Mouse (Mus musculus) telencephalon, adult 2 months (tissue): ENCODE results near the gene Nemp2.
"Not testable (repeated sequence)": the region's sequence is repeated elsewhere in the genome, so short reads cannot be mapped to it uniquely, and the experiment has no call there.

Source experiments
- DNase-seq: peaks from one replicate; pipeline ENCODE4 v3.0.0-alpha.2; 2011; ENCODE audit warnings: low read depth, low spot score

Nemp2 gene

GRCm38 (mm10) chr1:52653366-52653765 lies 22.9 kb downstream of the Nemp2 start:
- DNase-seq: no peak

GRCm38 (mm10) chr1:52655153-52655552 lies 24.6 kb downstream of the Nemp2 start:
- no peak for DNase-seq

GRCm38 (mm10) chr1:52658160-52658559 lies 27.7 kb downstream of the Nemp2 start:
- DNase-seq: no peak

- DNase-seq: no peak
Observed at GRCm38 (mm10) chr1:52660278-52660677, 29.8 kb downstream of the Nemp2 start.

GRCm38 (mm10) chr1:52660765-52661164 lies 30.3 kb downstream of the Nemp2 start:
- no peak for DNase-seq

GRCm38 (mm10) chr1:52663228-52663627 lies 32.7 kb downstream of the Nemp2 start:
- peak; percentile 72 for DNase-seq

- no peak for DNase-seq
Observed at GRCm38 (mm10) chr1:52668743-52669323, 38.3 kb downstream of the Nemp2 start.

- no peak for DNase-seq
Observed at GRCm38 (mm10) chr1:52669931-52670330, 39.4 kb downstream of the Nemp2 start.

GRCm38 (mm10) chr1:52675561-52676551 lies 45.4 kb downstream of the Nemp2 start:
- no peak for DNase-seq

- DNase-seq: no peak
Observed at GRCm38 (mm10) chr1:52676621-52677020, 46.1 kb downstream of the Nemp2 start.

GRCm38 (mm10) chr1:52683550-52683949 lies 53.0 kb downstream of the Nemp2 start:
- DNase-seq: no peak

GRCm38 (mm10) chr1:52687636-52688035 lies 57.1 kb downstream of the Nemp2 start:
- DNase-seq: no peak

- not testable (repeated sequence) for DNase-seq
Observed at GRCm38 (mm10) chr1:52694456-52694855, 64.0 kb downstream of the Nemp2 start.
